Mouse (Mus musculus): ENCODE results near the gene Nt5dc3.

The Nt5dc3 gene

GRCm38 (mm10) chr10:86880071-86880806, 101.4 kb downstream of the Nt5dc3 start:
- no peak for DNase-seq (ENCODE audit: low spot score)

- no peak for DNase-seq (ENCODE audit: low spot score)
Observed at GRCm38 (mm10) chr10:86881448-86881847, 102.6 kb downstream of the Nt5dc3 start.

- no peak for DNase-seq (ENCODE audit: low spot score)
Observed at GRCm38 (mm10) chr10:86886434-86886833, 107.6 kb downstream of the Nt5dc3 start.

All from retina, embryonic 14.5 days (tissue).